Mouse (Mus musculus) thymus, adult 2 months (tissue): ENCODE measurements around the gene Chst11.

Experiments
- CTCF ChIP-seq: fragments of 200-500 bp; IDR thresholded peaks from 2 replicates; pipeline ENCODE4 v1.5.1; 2012; ENCODE audit warnings: mild to moderate bottlenecking, control low read depth, low read length, moderate library complexity, borderline replicate concordance; ENCODE audit not compliant: control insufficient read depth, poor library complexity, insufficient read depth; ENCODE audit errors: extremely low read depth
- POLR2A ChIP-seq: fragments of 200-500 bp; IDR thresholded peaks from 2 replicates; pipeline ENCODE4 v1.6.1; 2012; ENCODE audit warnings: mild to moderate bottlenecking, low read length, control low read depth, moderate library complexity; ENCODE audit not compliant: control insufficient read depth, poor library complexity, insufficient read depth; ENCODE audit errors: extremely low read depth

DNA sequence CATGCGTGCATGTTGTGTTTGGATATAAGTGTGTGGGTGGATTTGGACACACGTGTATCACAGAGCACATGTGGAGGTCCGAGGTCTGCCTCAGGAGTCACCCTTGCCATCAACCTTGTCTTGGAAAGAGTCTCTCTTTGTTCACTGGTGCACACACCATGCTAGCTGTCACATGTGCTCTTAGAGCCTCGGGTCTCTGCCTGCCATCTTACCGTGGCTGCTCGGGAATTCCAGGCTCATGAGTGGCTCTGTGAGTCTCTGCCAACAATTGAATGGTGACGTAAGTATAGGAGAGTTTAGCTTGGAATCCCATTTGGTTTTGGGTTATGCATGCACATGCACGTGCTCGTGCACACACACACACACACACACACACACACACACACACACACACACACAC, 214.0 kb downstream of the Chst11 start:
- TF ChIP-seq CTCF (no peak), POLR2A (no peak)
